Mouse (Mus musculus): Measurements from ENCODE around the gene Plau.

Plau gene

GRCm38 (mm10) chr14:20836171-20836904 is at the start of gene Plau:
Gene Plau, plus strand, starts transcription at chr14:20836660.
- DNase-seq, result peak; percentile 39

- no peak for DNase-seq
Measured at GRCm38 (mm10) chr14:20788151-20788550, 48.3 kb upstream of the Plau start.

- no peak for DNase-seq
Measured at GRCm38 (mm10) chr14:20789593-20789992, 46.9 kb upstream of the Plau start.

GRCm38 (mm10) chr14:20790445-20790844 is 46.0 kb upstream of the Plau start:
- DNase-seq, result no peak

- DNase-seq, result no peak
Measured at GRCm38 (mm10) chr14:20790996-20791395, 45.5 kb upstream of the Plau start.

GRCm38 (mm10) chr14:20791511-20792242 is 44.8 kb upstream of the Plau start:
- DNase-seq, result peak; percentile 54

GRCm38 (mm10) chr14:20792243-20792921 is 44.1 kb upstream of the Plau start:
- DNase-seq, result no peak

GRCm38 (mm10) chr14:20792922-20793757 is 43.3 kb upstream of the Plau start:
- DNase-seq, result peak; percentile 42

GRCm38 (mm10) chr14:20793758-20794531 is 42.5 kb upstream of the Plau start, which contains the start of gene Camk2g:
Gene Camk2g, minus strand, starts transcription at chr14:20794088.
- peak; percentile 86 for DNase-seq

- no peak for DNase-seq
Measured at GRCm38 (mm10) chr14:20794589-20794988, 41.9 kb upstream of the Plau start.

- DNase-seq, result no peak
Measured at GRCm38 (mm10) chr14:20795423-20796152, 40.9 kb upstream of the Plau start.

GRCm38 (mm10) chr14:20796170-20796569 is 40.3 kb upstream of the Plau start:
- DNase-seq, result no peak

- DNase-seq, result no peak
Measured at GRCm38 (mm10) chr14:20796643-20797042, 39.8 kb upstream of the Plau start.

GRCm38 (mm10) chr14:20798300-20798699 is 38.2 kb upstream of the Plau start:
- no peak for DNase-seq

GRCm38 (mm10) chr14:20798761-20799160 is 37.7 kb upstream of the Plau start:
- DNase-seq, result peak; percentile 91

GRCm38 (mm10) chr14:20802926-20803605 is 33.4 kb upstream of the Plau start:
- DNase-seq, result no peak

GRCm38 (mm10) chr14:20803606-20803938 is 32.9 kb upstream of the Plau start:
- DNase-seq, result peak; percentile 76

- DNase-seq, result no peak
Measured at GRCm38 (mm10) chr14:20804481-20804880, 32.0 kb upstream of the Plau start.

GRCm38 (mm10) chr14:20804964-20805672 is 31.3 kb upstream of the Plau start:
- DNase-seq, result no peak
